Mouse (Mus musculus): Measurements from ENCODE around the gene Cxcl16.
A peak's percentile ranks its signal among the peaks of the same experiment; 100 is the strongest.
"Not testable (repeated sequence)": the region's sequence is repeated elsewhere in the genome, so short reads cannot be mapped to it uniquely, and the experiment has no call there.

Gene Cxcl16

DNA sequence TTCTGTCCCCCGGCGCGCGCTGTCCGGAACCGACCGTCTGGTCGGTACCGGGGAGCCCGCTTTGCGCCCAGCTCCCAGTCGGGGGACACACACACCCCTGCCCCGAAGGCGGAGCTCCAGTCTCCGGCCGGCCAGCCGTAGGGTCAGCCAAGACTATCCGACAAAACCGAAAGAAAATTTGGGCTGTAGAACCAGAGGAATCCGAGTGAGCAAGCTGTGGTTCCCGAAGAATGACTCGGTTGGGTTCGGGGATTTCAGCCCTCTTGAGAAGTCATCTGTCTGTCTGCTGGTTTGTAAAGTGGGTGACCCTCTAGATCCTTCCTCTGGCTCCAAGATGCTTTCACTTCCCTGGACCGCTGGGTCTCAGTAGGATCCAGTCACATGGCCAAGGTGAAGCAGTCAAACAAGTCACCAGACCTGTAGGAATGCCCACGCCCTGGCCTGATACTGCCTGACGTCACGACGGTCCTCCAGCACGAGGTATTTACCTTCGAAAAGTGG is at the start of gene Cxcl16:
Cxcl16 (minus strand) TSS at position 384 of the 501 bp plus-strand sequence.
- no peak for DNase-seq (ENCODE audit: low spot score)

GRCm38 (mm10) chr11:70506962-70507515 is 47.3 kb upstream of the Cxcl16 start:
- no peak for DNase-seq (ENCODE audit: low spot score)

DNA sequence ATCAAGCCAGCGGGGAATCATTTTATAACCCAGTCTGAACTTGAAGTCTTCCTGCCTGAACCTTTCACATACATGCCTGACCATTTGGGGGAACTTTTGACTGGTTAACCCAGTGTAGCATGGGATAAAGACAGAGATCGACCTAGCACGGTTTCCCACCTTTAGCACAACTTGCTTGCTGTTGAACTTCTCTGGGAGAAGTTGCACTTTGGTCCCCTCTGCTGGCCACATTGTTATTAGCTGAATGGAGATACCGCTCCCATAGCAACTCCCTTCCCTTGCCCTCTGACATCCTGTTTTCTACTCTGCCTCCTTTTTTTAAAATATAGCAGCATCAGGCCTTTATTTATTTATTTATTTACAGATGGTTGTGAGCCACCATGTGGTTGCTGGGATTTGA is 46.6 kb upstream of the Cxcl16 start:
- peak; percentile 79 for DNase-seq (ENCODE audit: low spot score)

DNA sequence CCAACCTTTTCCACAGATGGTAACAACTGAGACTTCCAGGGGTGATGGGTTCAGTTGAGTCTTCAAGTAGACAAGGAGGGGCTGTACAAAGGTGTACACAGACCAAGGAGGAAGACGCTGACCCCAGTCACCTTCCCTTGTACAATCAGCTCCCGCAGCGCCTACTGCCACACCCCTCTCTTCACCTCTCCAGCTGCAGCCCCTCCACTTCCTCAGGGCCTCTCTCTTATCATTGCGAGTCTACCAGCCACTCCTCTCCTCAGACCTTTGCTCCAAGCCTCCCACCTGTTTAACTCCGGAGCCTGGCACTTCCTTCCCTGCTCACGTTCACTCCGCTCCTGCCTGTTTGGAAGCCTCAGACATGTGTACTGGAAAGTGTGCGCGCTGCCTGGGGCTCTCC is 45.2 kb upstream of the Cxcl16 start, which contains the start of gene Tm4sf5:
Tm4sf5 (plus strand) TSS at position 275 of the 400 bp plus-strand sequence.
- DNase-seq (ENCODE audit: low spot score) = no peak

- no peak for DNase-seq (ENCODE audit: low spot score)
Measured at GRCm38 (mm10) chr11:70502018-70502417, 42.2 kb upstream of the Cxcl16 start.

- DNase-seq (ENCODE audit: low spot score) = no peak
Measured at GRCm38 (mm10) chr11:70500476-70500812, 40.7 kb upstream of the Cxcl16 start.

DNA sequence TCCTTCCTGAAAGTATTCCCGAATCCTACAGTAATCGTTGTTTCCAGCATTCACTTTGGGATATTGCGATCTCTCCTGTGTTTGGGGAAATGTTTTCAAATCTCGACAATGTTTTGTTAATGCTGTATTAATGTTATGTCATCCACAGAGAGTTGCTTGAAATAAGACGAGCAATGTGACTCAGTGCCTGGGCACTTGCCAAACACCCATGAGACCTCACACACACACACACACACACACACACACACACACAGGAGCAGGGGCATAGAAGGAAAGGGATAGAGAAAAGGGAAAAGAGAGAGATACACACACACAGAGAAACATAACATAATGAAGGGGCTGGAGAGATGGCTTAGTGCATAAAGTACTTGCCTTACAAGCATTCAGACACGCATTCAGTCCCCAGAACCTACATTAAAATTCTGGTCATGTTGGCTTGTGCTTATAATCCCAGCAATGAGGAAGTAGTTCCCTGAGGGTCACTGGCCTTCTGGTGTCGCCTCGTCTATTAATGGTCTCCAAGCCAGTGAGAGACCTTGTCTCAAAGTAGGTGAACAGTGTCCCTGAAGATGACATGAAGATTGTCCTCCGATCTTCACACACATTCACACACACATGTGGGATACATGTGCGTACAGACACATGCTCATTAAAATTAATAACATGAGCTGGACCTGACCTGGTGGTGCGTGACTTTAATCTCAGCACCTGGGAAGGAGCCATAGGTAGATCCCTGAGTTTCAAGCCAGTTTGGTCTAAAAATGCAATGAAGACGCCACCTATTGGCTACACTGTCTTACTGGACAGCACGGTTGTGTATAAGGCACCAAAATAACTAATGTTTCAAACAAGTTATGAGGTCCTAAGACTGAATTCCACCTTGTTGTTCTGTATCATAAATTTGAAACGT is 40.0 kb upstream of the Cxcl16 start:
- no peak for DNase-seq (ENCODE audit: low spot score)

DNA sequence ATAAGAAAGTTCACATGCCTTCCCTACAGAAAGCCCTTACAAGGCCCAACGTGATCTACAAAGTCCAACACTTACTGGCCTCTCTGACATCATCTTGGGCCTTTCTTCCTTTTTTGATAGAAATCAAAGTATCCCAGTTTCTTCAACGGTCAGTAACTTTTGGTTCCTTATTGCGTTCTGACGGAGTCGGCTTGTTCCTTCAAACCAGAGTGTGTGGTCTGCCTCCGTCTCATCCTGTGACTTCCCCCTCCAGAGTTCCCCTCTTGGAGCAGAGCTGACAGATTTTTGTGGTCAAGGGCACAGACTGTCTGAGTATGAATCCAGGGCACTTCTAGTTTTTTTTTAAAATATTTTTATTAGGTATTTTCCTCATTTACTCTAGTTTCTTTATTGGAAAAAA is 29.9 kb upstream of the Cxcl16 start:
- DNase-seq (ENCODE audit: low spot score) = no peak

DNA sequence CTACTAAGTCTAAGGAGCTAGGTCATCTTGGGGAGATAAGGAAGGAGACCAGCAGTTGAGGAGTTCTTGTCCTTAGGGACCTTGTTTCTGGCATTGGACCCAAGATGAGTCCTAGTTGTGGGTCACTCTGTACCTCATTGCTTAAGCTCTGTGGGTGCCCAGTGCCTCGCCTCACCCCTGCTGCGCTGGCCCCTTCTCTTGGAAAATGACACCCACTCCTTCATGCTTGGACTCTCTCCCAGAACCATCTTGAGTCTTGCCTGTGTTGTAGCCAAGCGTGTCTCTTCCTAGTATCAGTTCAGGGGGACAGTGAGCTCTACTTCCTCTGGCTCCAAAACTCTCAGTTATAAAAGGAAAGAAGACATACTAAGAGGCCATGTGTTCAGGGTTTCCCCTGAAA is 29.4 kb upstream of the Cxcl16 start:
- no peak for DNase-seq (ENCODE audit: low spot score)

DNA sequence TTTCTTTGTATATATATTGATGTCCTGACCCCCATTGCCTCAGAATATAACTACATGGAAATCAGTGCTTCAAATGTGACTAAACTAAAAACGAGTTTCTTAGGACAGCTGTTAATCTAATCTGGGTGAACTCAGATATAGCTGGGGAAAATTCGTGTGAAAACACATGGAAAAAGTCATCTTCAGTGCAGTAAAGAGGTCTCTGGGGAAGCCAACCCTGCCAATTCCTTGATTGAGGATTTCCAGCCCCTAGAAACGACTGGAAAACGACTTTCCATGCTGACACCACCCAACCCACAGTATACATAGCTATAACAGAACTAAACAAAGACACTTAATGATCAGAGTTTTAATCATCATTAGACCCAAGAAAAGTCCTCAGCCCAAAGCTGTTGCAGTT is 28.0 kb upstream of the Cxcl16 start:
- no peak for DNase-seq (ENCODE audit: low spot score)

DNA sequence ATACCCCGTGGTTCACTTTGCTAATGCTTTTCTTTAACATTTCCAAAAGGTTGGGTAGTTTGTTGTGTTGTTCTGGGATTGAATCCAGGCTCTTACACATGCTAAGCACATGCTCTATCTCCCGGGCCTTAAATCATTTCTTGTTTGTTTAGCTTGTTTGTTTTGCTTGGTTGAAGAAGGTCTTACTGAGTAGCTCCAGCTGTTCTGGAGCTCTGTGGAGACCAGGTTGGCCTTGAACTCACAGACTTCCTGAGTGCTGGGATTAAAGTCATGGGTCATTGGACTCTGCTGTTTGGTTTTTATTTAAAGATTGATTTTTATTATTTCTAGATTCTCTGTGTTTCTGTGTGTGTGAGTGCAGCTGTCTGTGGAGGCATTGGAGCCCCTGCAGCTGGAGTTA is 25.7 kb upstream of the Cxcl16 start:
- no peak for DNase-seq (ENCODE audit: low spot score)

- no peak for DNase-seq (ENCODE audit: low spot score)
Measured at GRCm38 (mm10) chr11:70474872-70475534, 15.2 kb upstream of the Cxcl16 start.

- DNase-seq (ENCODE audit: low spot score) = not testable (repeated sequence)
Measured at GRCm38 (mm10) chr11:70473291-70473690, 13.5 kb upstream of the Cxcl16 start.

- DNase-seq (ENCODE audit: low spot score) = no peak
Measured at GRCm38 (mm10) chr11:70472716-70473115, 12.9 kb upstream of the Cxcl16 start.

DNA sequence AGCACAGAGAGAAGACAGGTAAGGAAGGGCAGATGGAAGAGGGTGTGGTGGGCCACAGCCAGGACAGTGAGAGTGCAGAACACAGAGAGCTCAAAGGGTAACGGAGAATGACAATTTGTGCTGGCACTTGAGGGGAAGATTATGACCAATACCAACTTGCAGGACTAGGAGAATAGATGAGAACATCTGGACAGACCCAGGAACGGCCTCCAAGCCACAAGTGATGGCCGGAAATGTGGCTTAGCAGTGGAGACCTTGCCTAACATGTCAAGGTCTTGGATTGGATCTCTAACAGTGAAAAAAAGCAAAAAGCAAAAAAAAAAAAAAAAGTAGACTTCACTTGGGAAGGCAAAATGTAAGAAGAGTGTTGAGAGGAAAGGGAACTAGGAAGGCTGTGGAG is 10.0 kb upstream of the Cxcl16 start:
- DNase-seq (ENCODE audit: low spot score) = no peak

DNA sequence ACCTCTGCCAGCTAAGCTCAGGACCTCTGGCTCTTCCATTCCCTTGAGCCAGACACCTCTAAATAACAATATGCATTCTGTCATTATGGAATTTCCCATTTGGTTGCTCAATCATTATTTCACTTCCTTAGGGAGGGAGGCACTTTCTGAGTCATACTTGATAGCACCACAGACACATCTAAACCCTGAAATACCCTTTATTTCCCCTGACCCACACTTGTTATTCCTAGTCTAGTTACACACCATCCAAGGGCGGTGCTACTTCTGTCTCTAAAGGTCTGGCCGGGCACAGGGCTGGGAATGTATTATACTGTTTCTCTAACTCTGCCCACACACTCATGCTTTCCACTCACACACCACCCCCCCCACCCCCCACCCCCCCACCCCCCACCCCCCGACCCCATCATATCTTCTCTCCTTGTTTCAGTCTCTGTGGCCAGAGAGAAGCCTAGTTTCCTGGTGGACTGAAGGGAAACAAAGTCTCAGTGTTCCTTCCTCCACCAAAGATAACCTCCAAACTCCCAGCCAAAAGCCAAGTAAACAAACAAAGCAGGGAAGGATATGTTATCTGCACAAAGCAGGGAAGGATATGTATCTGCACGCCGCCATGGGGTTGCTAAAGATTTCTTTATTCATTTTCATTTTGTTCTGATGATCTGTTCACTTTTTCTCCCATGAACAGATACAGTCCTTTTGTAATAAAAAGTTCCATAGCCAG is 8.3 kb upstream of the Cxcl16 start:
- DNase-seq (ENCODE audit: low spot score) = no peak

DNA sequence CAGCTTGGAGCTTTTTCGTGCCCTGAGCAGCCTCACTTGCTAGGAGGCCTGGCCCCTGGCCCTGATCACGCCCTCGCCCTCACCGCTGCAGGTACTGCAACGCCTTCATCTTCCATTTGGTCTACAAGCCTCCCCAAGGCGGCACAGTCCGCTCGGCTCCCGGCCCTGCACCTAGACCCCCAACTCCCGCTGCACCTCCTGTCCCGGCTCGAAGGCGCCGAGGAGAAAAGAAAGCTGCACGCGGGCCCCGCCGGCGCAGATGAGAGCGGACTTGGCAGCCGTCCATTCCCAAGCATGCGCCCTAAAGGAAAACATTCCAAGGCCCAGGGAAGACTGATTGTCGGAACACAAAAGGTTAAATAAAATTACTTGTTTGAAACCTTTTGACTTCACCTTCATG is 6.0 kb upstream of the Cxcl16 start:
- DNase-seq (ENCODE audit: low spot score) = no peak

DNA sequence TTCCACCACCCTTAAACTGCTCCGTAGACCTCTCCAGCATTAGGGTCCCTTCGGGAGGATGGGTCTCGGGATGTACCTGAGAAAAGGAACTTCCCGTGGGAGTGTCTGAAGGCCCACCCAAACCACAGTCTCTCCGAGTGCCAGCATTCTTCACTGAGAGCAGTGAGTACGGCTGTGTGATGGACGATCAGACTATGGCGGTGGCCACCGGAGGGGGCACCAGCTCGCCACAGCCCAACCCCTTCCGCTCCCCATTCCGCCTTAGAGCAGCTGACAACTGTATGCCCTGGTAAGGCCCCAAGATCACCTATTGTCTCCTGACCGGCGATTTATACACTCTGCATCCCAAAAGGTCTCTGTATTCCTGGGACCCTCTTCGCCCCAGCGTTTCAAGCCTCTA is 5.4 kb upstream of the Cxcl16 start:
- no peak for DNase-seq (ENCODE audit: low spot score)

DNA sequence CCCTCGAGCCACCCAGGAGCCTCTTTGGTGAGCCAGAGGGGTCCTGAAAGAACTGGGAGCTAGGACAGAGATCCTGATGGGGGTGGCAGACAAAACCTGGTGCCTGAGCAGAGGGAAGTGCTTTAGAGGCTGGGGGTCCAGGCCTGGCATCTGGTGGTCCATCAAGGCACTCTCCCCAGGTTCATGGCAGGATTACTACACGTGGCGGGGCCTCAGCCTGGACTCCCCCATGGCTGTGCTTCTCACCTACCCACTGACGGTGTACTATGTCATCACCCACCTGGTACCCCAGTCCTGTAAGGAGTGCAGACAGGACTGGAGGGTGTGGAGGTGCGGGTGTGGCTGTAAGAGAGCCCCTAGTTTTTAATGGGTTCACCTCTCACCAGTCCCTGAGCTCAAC is 4.2 kb upstream of the Cxcl16 start:
- DNase-seq (ENCODE audit: low spot score) = no peak

- DNase-seq (ENCODE audit: low spot score) = no peak
Measured at GRCm38 (mm10) chr11:70458688-70459600, 840 bp downstream of the Cxcl16 start, which contains the start of gene Zmynd15. Zmynd15 (plus strand) TSS chr11:70459433.
